Mouse (Mus musculus): ENCODE results near the gene Kat2a. TPM values are rescaled to one million over a fixed set of nuclear protein-coding genes. Genes with fewer than 3 reads are reported as not detected.
A peak's percentile ranks its signal among the peaks of the same experiment; 100 is the strongest.

Kat2a gene
- polyA plus RNA-seq, 1 experiment from 2014 or later: 30.5 TPM

DNA sequence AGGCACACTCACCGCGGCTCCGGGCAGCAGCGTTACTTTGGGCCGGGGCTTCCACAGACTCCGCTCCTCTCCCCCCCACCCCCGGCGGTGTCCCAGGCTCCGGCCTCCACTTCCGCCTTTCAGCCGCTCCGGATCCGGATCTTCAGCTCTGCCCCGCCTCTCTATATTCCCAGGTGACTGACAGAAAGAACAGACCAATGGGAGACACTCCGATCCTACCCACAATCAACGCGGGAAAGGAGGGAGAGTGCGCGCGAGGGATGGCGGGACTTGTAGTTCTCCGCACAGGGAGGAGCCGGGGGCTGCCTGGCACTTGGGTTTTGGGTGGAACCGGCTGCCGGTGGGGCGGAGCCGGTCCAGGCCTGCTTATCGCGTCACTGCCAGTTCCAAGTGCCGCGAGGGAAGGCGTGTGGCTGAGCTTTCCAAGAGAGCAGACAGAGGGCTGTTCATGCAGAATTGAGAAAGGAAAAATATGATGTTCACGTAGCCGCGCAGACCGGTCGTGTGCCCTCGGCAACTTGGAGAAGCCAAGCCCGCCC, 25.9 kb upstream of the Kat2a start, which contains the start of gene Rab5c:
TSS of gene Rab5c (minus strand) at position 150 of the 539 bp plus-strand sequence.
- H3K4me1 ChIP-seq (ENCODE audit: control insufficient read depth, insufficient read depth, low read length): peaks cover 21% of the 10 kb centered on the region
- WGBS: under 1% methylated on average over 39 of the region's 39 CpGs
- peak within 1 kb of the TSS; percentile 99 for H3K4me3 ChIP-seq (ENCODE audit: low read length)
- ATAC-seq (replicated peaks; ENCODE audit: extremely low read depth, insufficient read depth, low FRiP score): peak; percentile 100
- H3K4me2 ChIP-seq (ENCODE audit: low read depth, low read length): peak within 1 kb of the TSS; percentile 89
- no peaks in the 10 kb centered on the region for H3K9me3 ChIP-seq (replicated peaks; ENCODE audit: control insufficient read depth, low read length)
- H3K36me3 ChIP-seq (ENCODE audit: control insufficient read depth, insufficient read depth): no peaks in the 10 kb centered on the region
- peak within 1 kb of the TSS; percentile 99 for H3K9ac ChIP-seq (ENCODE audit: low read length)
- H3K27ac ChIP-seq (ENCODE audit: low read length): peak within 1 kb of the TSS; percentile 77
- H3K27me3 ChIP-seq (ENCODE audit: control insufficient read depth, insufficient read depth, low read length): no peaks in the 10 kb centered on the region

DNA sequence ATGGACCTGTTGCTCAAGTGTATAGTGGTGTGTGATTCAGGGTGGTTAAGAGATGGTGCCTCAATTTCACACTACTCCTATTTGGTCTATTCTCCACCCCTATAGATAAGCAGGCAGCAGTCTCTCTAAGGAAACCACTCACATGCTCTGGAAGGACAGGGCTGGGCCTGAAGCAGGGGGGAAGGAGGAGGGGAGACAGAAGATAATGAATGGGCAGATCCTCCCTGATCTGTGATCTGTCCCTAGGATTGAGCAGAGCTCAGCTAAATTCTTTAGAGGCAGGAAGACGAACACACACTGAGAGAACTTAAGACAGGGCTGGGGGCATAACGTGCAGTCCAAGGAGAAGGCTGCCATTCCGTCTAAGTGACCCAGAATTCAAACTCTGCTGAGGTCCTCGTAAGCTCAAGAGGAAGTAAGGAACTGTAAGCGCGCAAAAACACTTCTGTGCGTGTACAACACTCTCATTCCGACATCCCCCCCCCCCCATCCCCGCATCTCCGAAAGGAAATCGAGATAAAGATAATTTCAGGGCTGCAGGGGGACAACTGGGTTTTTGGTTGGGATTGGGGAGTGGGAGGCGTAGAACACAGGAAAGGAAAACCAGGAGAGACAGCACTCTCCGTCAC, 25.0 kb upstream of the Kat2a start:
- peak overlapping the region; percentile 88 for H3K4me2 ChIP-seq (ENCODE audit: low read depth, low read length)
- peak overlapping the region; percentile 99 for H3K4me3 ChIP-seq (ENCODE audit: low read length)
- under 1% methylated on average over 13 of the region's 13 CpGs for WGBS
- peak overlapping the region; percentile 99 for H3K9ac ChIP-seq (ENCODE audit: low read length)
- no peaks in the 10 kb centered on the region for H3K27me3 ChIP-seq (ENCODE audit: control insufficient read depth, insufficient read depth, low read length)
- H3K9me3 ChIP-seq (replicated peaks; ENCODE audit: control insufficient read depth, low read length): no peaks in the 10 kb centered on the region
- no peaks in the 10 kb centered on the region for H3K36me3 ChIP-seq (ENCODE audit: control insufficient read depth, insufficient read depth)
- peaks cover 21% of the 10 kb centered on the region for H3K4me1 ChIP-seq (ENCODE audit: control insufficient read depth, insufficient read depth, low read length)
- ATAC-seq (replicated peaks; ENCODE audit: extremely low read depth, insufficient read depth, low FRiP score): no peak
- H3K27ac ChIP-seq (ENCODE audit: low read length): peak overlapping the region; percentile 74

DNA sequence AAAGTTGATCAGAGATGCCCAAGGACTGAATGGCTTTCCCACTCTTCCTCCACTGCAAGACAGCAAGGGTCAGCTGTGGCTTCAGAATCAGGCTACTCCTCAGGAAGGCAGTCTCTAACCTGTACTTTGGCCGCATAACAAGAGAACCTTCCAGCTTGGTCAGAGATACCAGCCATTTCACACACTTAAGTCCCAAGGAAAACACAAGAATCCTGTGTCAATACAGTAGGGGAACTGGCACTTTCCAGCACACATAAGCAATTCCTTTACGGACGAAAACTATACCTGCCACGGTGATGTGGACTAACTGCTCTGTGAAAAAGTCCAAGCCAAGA, 24.4 kb upstream of the Kat2a start:
- H3K9ac ChIP-seq (ENCODE audit: low read length): peak overlapping the region; percentile 99; the same call in 1 of the 2 replicates
- H3K4me1 ChIP-seq (ENCODE audit: control insufficient read depth, insufficient read depth, low read length): peaks cover 21% of the 10 kb centered on the region
- H3K4me2 ChIP-seq (ENCODE audit: low read depth, low read length): peak overlapping the region; percentile 88
- H3K27ac ChIP-seq (ENCODE audit: low read length): no peak overlapping the region
- no peaks in the 10 kb centered on the region for H3K36me3 ChIP-seq (ENCODE audit: control insufficient read depth, insufficient read depth)
- no peak for ATAC-seq (replicated peaks; ENCODE audit: extremely low read depth, insufficient read depth, low FRiP score)
- no peaks in the 10 kb centered on the region for H3K27me3 ChIP-seq (ENCODE audit: control insufficient read depth, insufficient read depth, low read length)
- H3K9me3 ChIP-seq (replicated peaks; ENCODE audit: control insufficient read depth, low read length): no peaks in the 10 kb centered on the region
- peak overlapping the region; percentile 99 for H3K4me3 ChIP-seq (ENCODE audit: low read length)
- 61% methylated on average over 4 of the region's 4 CpGs for WGBS

DNA sequence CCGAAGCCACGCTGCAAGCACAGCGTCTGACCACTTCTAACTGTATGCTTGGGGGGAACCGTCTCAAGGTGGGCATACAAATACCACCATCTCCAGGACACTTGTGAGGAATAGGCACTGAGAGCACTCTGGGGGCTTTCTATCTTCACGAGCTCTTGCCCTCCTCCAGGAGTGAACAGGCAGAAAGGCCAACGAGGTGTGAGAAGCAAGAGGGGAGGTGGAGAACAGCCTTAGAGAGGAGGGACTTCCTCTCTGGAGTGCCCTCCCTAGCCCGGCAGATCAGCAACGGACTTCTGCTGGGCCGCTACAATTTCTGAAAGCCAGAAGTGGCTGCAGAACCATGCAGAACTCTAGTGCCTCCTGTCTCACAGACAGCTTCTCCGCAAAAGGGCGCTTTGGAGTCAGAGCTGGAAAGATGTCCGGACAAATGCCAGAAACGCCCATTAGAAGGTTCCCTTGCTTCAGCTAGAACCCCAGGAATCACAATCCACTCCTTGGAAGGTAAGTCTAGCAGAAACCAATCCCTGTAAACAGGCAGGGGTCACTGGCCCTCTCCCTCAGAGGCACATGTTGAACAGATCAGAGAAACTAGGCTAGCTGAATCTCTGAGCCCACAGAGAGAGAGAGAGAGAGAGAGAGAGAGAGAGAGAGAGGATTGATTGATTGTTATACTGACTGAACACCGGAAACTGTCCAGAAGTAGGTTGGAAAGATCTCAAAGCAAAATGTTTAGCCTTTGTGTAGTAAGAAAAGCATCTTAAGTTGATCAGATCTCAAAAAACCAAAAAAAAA, 23.9 kb upstream of the Kat2a start:
- Histone ChIP-seq H3K4me2 (ENCODE audit: low read depth, low read length) (peak overlapping the region; percentile 88), H3K4me1 (ENCODE audit: control insufficient read depth, insufficient read depth, low read length) (peaks cover 21% of the 10 kb centered on the region), H3K9me3 (replicated peaks; ENCODE audit: control insufficient read depth, low read length) (no peaks in the 10 kb centered on the region), H3K27me3 (ENCODE audit: control insufficient read depth, insufficient read depth, low read length) (no peaks in the 10 kb centered on the region), H3K27ac (ENCODE audit: low read length) (peak overlapping the region; percentile 39; the same call in 1 of the 2 replicates), H3K36me3 (ENCODE audit: control insufficient read depth, insufficient read depth) (no peaks in the 10 kb centered on the region), H3K4me3 (ENCODE audit: low read length) (peak overlapping the region; percentile 35), H3K9ac (ENCODE audit: low read length) (peak overlapping the region; percentile 53)
- WGBS: 59% methylated on average over 14 of the region's 14 CpGs
- ATAC-seq (replicated peaks; ENCODE audit: extremely low read depth, insufficient read depth, low FRiP score): no peak

DNA sequence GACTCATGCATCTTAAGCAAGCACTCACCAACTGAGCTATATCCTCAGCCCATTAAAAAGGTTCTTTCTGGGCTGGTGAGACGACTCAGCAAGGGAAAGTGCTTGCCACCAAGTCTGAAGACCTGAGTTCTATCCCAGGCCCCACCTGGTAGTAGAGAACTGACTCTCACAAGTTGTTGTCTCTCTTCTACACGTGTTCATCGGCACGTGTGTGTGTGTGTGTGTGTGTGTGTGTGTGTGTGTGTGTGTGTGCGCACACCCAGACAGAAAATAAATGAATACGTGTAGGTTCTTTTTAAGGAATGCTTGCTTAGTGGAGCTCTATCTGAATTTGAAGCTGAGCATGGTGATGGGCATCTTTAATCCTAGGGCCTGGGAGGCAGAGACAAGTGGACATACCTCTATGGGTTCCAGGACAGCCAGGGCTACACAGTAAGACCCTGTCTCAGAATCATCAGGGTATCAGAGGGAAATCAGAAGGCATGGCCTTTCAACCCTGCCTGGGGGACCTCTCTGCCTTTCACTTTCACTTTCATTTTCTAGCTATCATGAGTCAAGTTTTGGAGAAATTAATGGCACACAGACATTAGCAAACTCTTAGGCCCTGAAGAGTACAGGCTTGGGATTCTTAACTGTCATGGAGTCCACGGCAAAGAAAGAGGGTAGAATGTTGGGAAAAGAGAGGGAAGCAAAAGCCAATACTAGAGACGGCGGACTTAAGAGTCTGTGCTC, 23.0 kb upstream of the Kat2a start:
- Histone ChIP-seq H3K4me1 (ENCODE audit: control insufficient read depth, insufficient read depth, low read length) (peaks cover 21% of the 10 kb centered on the region), H3K36me3 (ENCODE audit: control insufficient read depth, insufficient read depth) (no peaks in the 10 kb centered on the region), H3K4me2 (ENCODE audit: low read depth, low read length) (peak overlapping the region; percentile 88), H3K27ac (ENCODE audit: low read length) (peak overlapping the region; percentile 39; the same call in 1 of the 2 replicates), H3K27me3 (ENCODE audit: control insufficient read depth, insufficient read depth, low read length) (no peaks in the 10 kb centered on the region), H3K4me3 (ENCODE audit: low read length) (peak overlapping the region; percentile 35), H3K9me3 (replicated peaks; ENCODE audit: control insufficient read depth, low read length) (no peaks in the 10 kb centered on the region), H3K9ac (ENCODE audit: low read length) (peak overlapping the region; percentile 53)
- ATAC-seq (replicated peaks; ENCODE audit: extremely low read depth, insufficient read depth, low FRiP score): no peak
- 84% methylated on average over 9 of the region's 9 CpGs for WGBS

DNA sequence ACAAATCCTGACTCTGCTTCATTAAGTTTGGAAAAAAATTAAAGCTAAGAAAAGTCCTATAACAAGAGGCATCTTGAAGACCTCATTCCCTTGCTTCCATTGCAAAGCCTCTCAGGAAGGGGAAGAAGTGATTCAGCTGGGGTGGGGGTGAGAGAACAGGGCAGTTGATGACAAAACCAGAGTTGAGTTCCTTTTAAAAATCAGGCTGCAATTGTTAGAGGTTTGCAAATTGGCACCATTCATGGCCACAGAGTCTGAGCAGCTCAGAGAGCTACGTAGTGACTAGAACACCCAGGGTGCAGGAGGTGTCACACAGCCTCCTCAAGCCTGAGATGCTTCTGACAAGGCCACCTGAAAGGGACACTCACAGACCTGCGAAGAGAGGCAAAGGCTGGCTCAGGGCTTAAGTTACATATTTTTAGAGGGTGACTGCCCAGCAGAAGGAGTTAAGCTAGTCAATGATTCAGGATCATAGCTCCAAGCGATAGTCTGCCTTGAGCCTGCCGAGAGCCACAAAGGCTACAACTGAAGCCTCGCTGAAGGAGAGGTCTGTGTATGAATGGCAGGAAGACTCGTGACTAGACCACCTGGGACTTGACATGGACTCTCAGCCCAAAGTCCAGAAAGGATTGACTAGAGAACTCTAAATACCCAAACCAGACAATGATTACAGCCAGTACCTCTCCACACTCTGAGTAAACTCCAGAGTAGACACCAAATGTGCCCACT, 18.4 kb upstream of the Kat2a start:
- Histone ChIP-seq H3K36me3 (ENCODE audit: control insufficient read depth, insufficient read depth) (no peaks in the 10 kb centered on the region), H3K27ac (ENCODE audit: low read length) (no peak overlapping the region), H3K27me3 (ENCODE audit: control insufficient read depth, insufficient read depth, low read length) (no peaks in the 10 kb centered on the region), H3K4me1 (ENCODE audit: control insufficient read depth, insufficient read depth, low read length) (peaks cover 5% of the 10 kb centered on the region), H3K4me2 (ENCODE audit: low read depth, low read length) (no peak overlapping the region), H3K9ac (ENCODE audit: low read length) (no peak overlapping the region), H3K4me3 (ENCODE audit: low read length) (no peak overlapping the region), H3K9me3 (replicated peaks; ENCODE audit: control insufficient read depth, low read length) (no peaks in the 10 kb centered on the region)
- WGBS: 80% methylated on average over 6 of the region's 6 CpGs
- no peak; the same call in 1 of the 2 replicates for ATAC-seq (replicated peaks; ENCODE audit: extremely low read depth, insufficient read depth, low FRiP score)

DNA sequence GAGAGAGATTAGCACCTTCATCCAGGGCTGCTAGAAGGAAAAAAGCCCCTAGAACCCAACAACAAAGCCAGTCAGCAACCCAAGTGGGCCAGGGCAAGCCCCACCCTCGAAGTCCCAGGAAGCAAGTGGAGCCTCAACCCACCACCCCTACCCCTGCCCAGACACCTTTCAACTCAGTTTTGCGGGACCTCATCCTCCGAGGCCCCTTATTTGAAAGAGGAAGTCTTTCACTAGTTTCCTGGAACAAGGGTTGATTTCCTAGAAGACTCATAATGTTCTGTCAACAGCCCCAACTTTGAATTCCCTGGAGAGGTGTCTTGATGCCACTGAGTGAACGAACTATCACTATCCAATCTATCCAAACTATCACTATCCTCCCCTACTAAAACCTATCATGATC, 17.7 kb upstream of the Kat2a start:
- no peak overlapping the region for H3K9ac ChIP-seq (ENCODE audit: low read length)
- no peaks in the 10 kb centered on the region for H3K36me3 ChIP-seq (ENCODE audit: control insufficient read depth, insufficient read depth)
- H3K4me1 ChIP-seq (ENCODE audit: control insufficient read depth, insufficient read depth, low read length): peaks cover 7% of the 10 kb centered on the region
- H3K4me2 ChIP-seq (ENCODE audit: low read depth, low read length): no peak overlapping the region
- H3K27ac ChIP-seq (ENCODE audit: low read length): no peak overlapping the region
- H3K27me3 ChIP-seq (ENCODE audit: control insufficient read depth, insufficient read depth, low read length): no peaks in the 10 kb centered on the region
- ATAC-seq (replicated peaks; ENCODE audit: extremely low read depth, insufficient read depth, low FRiP score): no peak
- WGBS: 78% methylated on average over 4 of the region's 4 CpGs
- no peak overlapping the region for H3K4me3 ChIP-seq (ENCODE audit: low read length)
- H3K9me3 ChIP-seq (replicated peaks; ENCODE audit: control insufficient read depth, low read length): no peaks in the 10 kb centered on the region

DNA sequence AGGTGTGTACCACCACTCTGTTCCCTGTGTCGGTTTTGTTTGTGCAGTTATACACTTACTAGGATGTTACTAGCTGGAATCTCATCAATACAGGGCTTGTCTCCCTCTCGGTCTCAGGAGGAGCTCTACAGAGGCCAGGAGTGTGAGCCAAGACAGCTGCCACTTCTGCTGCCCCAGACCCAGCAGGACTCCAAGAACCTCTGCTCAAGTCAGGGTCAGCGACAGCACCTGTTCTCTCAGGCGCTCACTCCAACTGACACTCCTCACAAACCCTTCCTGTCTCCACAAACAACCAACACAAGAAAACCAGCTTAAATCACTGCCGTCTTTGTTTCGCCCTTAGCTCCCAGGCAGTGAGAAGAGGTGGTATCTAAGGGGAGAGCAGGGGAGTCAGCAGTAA, 16.3 kb upstream of the Kat2a start:
- Histone ChIP-seq H3K36me3 (ENCODE audit: control insufficient read depth, insufficient read depth) (no peaks in the 10 kb centered on the region), H3K4me2 (ENCODE audit: low read depth, low read length) (no peak overlapping the region), H3K9ac (ENCODE audit: low read length) (no peak overlapping the region), H3K9me3 (replicated peaks; ENCODE audit: control insufficient read depth, low read length) (no peaks in the 10 kb centered on the region), H3K27me3 (ENCODE audit: control insufficient read depth, insufficient read depth, low read length) (no peaks in the 10 kb centered on the region), H3K27ac (ENCODE audit: low read length) (no peak overlapping the region), H3K4me3 (ENCODE audit: low read length) (no peak overlapping the region), H3K4me1 (ENCODE audit: control insufficient read depth, insufficient read depth, low read length) (peaks cover 14% of the 10 kb centered on the region)
- 79% methylated on average over 6 of the region's 6 CpGs for WGBS
- ATAC-seq (replicated peaks; ENCODE audit: extremely low read depth, insufficient read depth, low FRiP score): no peak

All from heart, embryonic 16.5 days (tissue).